Mouse (Mus musculus) midbrain, embryonic 13.5 days (tissue): ENCODE measurements around the gene Slc34a2. TPM values are rescaled to one million over a fixed set of nuclear protein-coding genes. Genes with fewer than 3 reads are reported as not detected.

Experiments used
- ATAC-seq: fragments of 200-750 bp; cut with Nextera tagmentation; 2 replicates; pipeline ENCODE4 v1.8.0; 2017; ENCODE audit warnings: mild to moderate bottlenecking, moderate TSS enrichment, moderate library complexity
- H3K27ac ChIP-seq: fragments of 300-500 bp; sonication (generic); 2 replicates; pipeline ENCODE4 v1.5.1; 2015; ENCODE audit warnings: inconsistent platforms, mild to moderate bottlenecking, moderate library complexity
- H3K27me3 ChIP-seq: fragments of 300-500 bp; sonication (generic); 2 replicates; pipeline ENCODE4 v1.6.1; 2015; ENCODE audit warnings: mild to moderate bottlenecking, inconsistent platforms
- H3K36me3 ChIP-seq: fragments of 300-500 bp; sonication (generic); 2 replicates; pipeline ENCODE4 v1.6.1; 2015; ENCODE audit warnings: mild to moderate bottlenecking, inconsistent platforms
- H3K4me1 ChIP-seq: fragments of 300-500 bp; sonication (generic); replicated peaks from 2 replicates; pipeline ENCODE4 v1.6.1; 2015; ENCODE audit warnings: inconsistent platforms
- H3K4me2 ChIP-seq: fragments of 300-500 bp; sonication (generic); replicated peaks from 2 replicates; pipeline ENCODE4 v1.6.1; 2015; ENCODE audit warnings: moderate library complexity, mild to moderate bottlenecking, inconsistent platforms
- H3K4me3 ChIP-seq: fragments of 300-500 bp; sonication (generic); replicated peaks from 2 replicates; pipeline ENCODE4 v1.5.1; 2015; ENCODE audit warnings: mild to moderate bottlenecking, inconsistent platforms
- H3K9ac ChIP-seq: fragments of 300-500 bp; sonication (generic); replicated peaks from 2 replicates; pipeline ENCODE4 v1.6.1; 2015; ENCODE audit warnings: mild to moderate bottlenecking, inconsistent platforms
- H3K9me3 ChIP-seq: fragments of 300-500 bp; sonication (generic); 2 replicates; pipeline ENCODE4 v1.6.1; 2016; ENCODE audit warnings: mild to moderate bottlenecking, inconsistent platforms
- WGBS: fragments of 180-500 bp; shearing (Covaris S2); methylation state at CpG from one replicate; pipeline ENCODE4 v1.1.7; 2015; 5-methylcytosine and 5-hydroxymethylcytosine counted together
- polyA plus RNA-seq: library from polyadenylated mRNA; unstranded; fragments of >200 nt; fragmentation: Nextera tagmentation; extraction: Ambion mirVana; gene quantifications from 2 replicates; pipeline ENCODE4 v1.2.1, GENCODE M21; 2015

The Slc34a2 gene
- polyA plus RNA-seq, 1 experiment from 2014 or later = not detected

- H3K4me2 ChIP-seq = no peak overlapping the region
- no peak overlapping the region for H3K27ac ChIP-seq
- peaks cover 11% of the 10 kb centered on the region; the same call in 1 of the 2 replicates for H3K4me1 ChIP-seq
- no peaks in the 10 kb centered on the region for H3K36me3 ChIP-seq
- H3K27me3 ChIP-seq = 0 out of 2 replicates have a peak, but pooled peaks cover 2% of the 10 kb centered on the region
- no peak overlapping the region for H3K9ac ChIP-seq
- WGBS = 54% methylated on average over 3 of the region's 3 CpGs
- H3K4me3 ChIP-seq = no peak overlapping the region
- no peak for ATAC-seq
- no peaks in the 10 kb centered on the region for H3K9me3 ChIP-seq
Observed at GRCm38 (mm10) chr5:53119689-53120088, 81.8 kb downstream of the Slc34a2 start.

Other genes with a start within 250 kb of the Slc34a2 start
- gene Anapc4, start 204.1 kb upstream of the Slc34a2 start, polyA plus RNA-seq = 116 and 131 TPM in 2 replicates
- gene Sel1l3, start 175.8 kb downstream of the Slc34a2 start, polyA plus RNA-seq = 3.2 and 3.8 TPM in 2 replicates
- gene Smim20, start 229.0 kb downstream of the Slc34a2 start, polyA plus RNA-seq = 72.3 and 75.8 TPM in 2 replicates